Mouse (Mus musculus) spleen, adult 2 months (tissue): ENCODE results near the gene Gm43738. TPM values are rescaled to one million over a fixed set of nuclear protein-coding genes. Genes with fewer than 3 reads are reported as not detected.
A peak's percentile ranks its signal among the peaks of the same experiment; 100 is the strongest.

ENCODE experiments used
- DNase-seq, 2 experiments: peaks; one replicate each; pipeline versions ENCODE4 v3.0.0 to v3.0.0-alpha.2; 2012 to 2021; ENCODE audit warnings: low spot score in 2 of 2, low read depth in 1 of 2
- H3K27ac ChIP-seq: fragments of 200-500 bp; 2 replicates; pipeline ENCODE4 v1.5.1; 2012; ENCODE audit warnings: low read length, inconsistent platforms; ENCODE audit not compliant: insufficient read depth
- H3K27me3 ChIP-seq: fragments of 200-500 bp; 2 replicates; pipeline ENCODE4 v1.6.1; 2012; ENCODE audit warnings: mild to moderate bottlenecking, moderate library complexity, low read length, inconsistent platforms; ENCODE audit not compliant: control insufficient read depth, insufficient read depth
- H3K36me3 ChIP-seq: fragments of 200-500 bp; 2 replicates; pipeline ENCODE4 v1.6.1; 2012; ENCODE audit warnings: mild to moderate bottlenecking, low read length, inconsistent platforms; ENCODE audit not compliant: control insufficient read depth, insufficient read depth
- H3K4me1 ChIP-seq: fragments of 200-500 bp; 2 replicates; pipeline ENCODE4 v1.6.1; 2011; ENCODE audit warnings: inconsistent platforms; ENCODE audit not compliant: control insufficient read depth, insufficient read depth, insufficient read length
- H3K4me3 ChIP-seq: fragments of 200-500 bp; 2 replicates; pipeline ENCODE4 v1.5.1; 2011; ENCODE audit warnings: mild to moderate bottlenecking, inconsistent platforms; ENCODE audit not compliant: insufficient read depth, insufficient read length; ENCODE audit errors: extremely low read depth
- CTCF ChIP-seq: fragments of 200-500 bp; IDR thresholded peaks from 2 replicates; pipeline ENCODE4 v1.5.1; 2011; ENCODE audit warnings: mild to moderate bottlenecking, inconsistent platforms; ENCODE audit not compliant: insufficient read depth, insufficient read length, insufficient replicate concordance; ENCODE audit errors: extremely low read depth
- POLR2A ChIP-seq: fragments of 200-500 bp; IDR thresholded peaks from 2 replicates; pipeline ENCODE4 v1.6.1; 2011; ENCODE audit warnings: low read depth, low read length, inconsistent platforms
- WGBS: fragments of 180-500 bp; shearing (Covaris S2); methylation state at CpG from one replicate; pipeline ENCODE4 v1.1.7; 2018; 5-methylcytosine and 5-hydroxymethylcytosine counted together
- polyA plus RNA-seq: library from polyadenylated mRNA; depleted of rRNA; stranded (reverse); fragments of >200 nt; gene quantifications from 2 replicates; pipeline ENCODE4 v1.2.3, GENCODE M21; 2012

Gm43738 gene
- polyA plus RNA-seq, 1 experiment, result not detected

GRCm38 (mm10) chr3:89103291-89103595 is 2.3 kb upstream of the Gm43738 start:
- H3K36me3 ChIP-seq, result peaks cover 2% of the 10 kb centered on the region; the same call in 1 of the 2 replicates
- H3K27me3 ChIP-seq, result no peaks in the 10 kb centered on the region
- peaks cover 4% of the 10 kb centered on the region; the same call in 1 of the 2 replicates for H3K4me1 ChIP-seq
- DNase-seq, result no peak
- no peak overlapping the region for H3K27ac ChIP-seq
- WGBS, result 64% methylated on average over 4 of the region's 4 CpGs
- TF ChIP-seq CTCF (no peak), POLR2A (no peak)
- H3K4me3 ChIP-seq, result no peak overlapping the region

- Histone ChIP-seq H3K27ac (no peak overlapping the region), H3K36me3 (peaks cover 2% of the 10 kb centered on the region; the same call in 1 of the 2 replicates), H3K4me1 (peaks cover 4% of the 10 kb centered on the region; the same call in 1 of the 2 replicates), H3K27me3 (no peaks in the 10 kb centered on the region), H3K4me3 (no peak overlapping the region)
- WGBS, result 62% methylated on average over 12 of the region's 12 CpGs
- DNase-seq, result no peak
- TF ChIP-seq CTCF (no peak), POLR2A (no peak)
Observed at GRCm38 (mm10) chr3:89102495-89103290, 1.8 kb upstream of the Gm43738 start.

GRCm38 (mm10) chr3:89101812-89102494 is 1.1 kb upstream of the Gm43738 start, which contains the start of gene Fdps:
Fdps (minus strand) TSS chr3:89101959.
- Histone ChIP-seq H3K4me1 (peaks cover 4% of the 10 kb centered on the region; the same call in 1 of the 2 replicates), H3K4me3 (peak within 1 kb of the TSS; percentile 84)
- under 1% methylated on average over 26 of the region's 26 CpGs for WGBS

GRCm38 (mm10) chr3:89101459-89101811 is 536 bp upstream of the Gm43738 start:
- Histone ChIP-seq H3K27ac (0 out of 2 replicates have a peak overlapping the region, but pooled peaks have one; percentile 6), H3K4me1 (peaks cover 4% of the 10 kb centered on the region; the same call in 1 of the 2 replicates), H3K4me3 (peak overlapping the region; percentile 84), H3K36me3 (peaks cover 5% of the 10 kb centered on the region; the same call in 1 of the 2 replicates), H3K27me3 (no peaks in the 10 kb centered on the region)
- DNase-seq, result no peak
- TF ChIP-seq CTCF (no peak), POLR2A (no peak)
- WGBS, result under 1% methylated on average over 19 of the region's 19 CpGs

More at GRCm38 (mm10) chr3:89101812-89102494, 1.1 kb upstream of the Gm43738 start, which contains the start of gene Fdps:
- H3K27ac ChIP-seq, result 0 out of 2 replicates have a peak within 1 kb of the TSS, but pooled peaks have one; percentile 6
- H3K36me3 ChIP-seq, result peaks cover 4% of the 10 kb centered on the region; the same call in 1 of the 2 replicates
- H3K27me3 ChIP-seq, result no peaks in the 10 kb centered on the region
- peak; percentile 95 to 96 for DNase-seq
- TF ChIP-seq POLR2A (no peak), CTCF (peak; percentile 2; the same call in 1 of the 2 replicates)

- peaks cover 7% of the 10 kb centered on the region; the same call in 1 of the 2 replicates for H3K36me3 ChIP-seq
- peaks cover 6% of the 10 kb centered on the region for H3K27me3 ChIP-seq
- WGBS, result 93% methylated on average over 10 of the region's 10 CpGs
- peaks cover 10% of the 10 kb centered on the region for H3K4me1 ChIP-seq
- no peak for TF ChIP-seq CTCF
- TF ChIP-seq POLR2A, result no peak
- H3K27ac ChIP-seq, result no peak overlapping the region
- H3K4me3 ChIP-seq, result no peak overlapping the region
- no peak for DNase-seq
Observed at GRCm38 (mm10) chr3:89094021-89094420, 6.9 kb downstream of the Gm43738 start.

- Histone ChIP-seq H3K27ac (no peak within 1 kb of the TSS), H3K36me3 (peaks cover 5% of the 10 kb centered on the region; the same call in 1 of the 2 replicates), H3K4me1 (peaks cover 17% of the 10 kb centered on the region), H3K27me3 (peaks cover 6% of the 10 kb centered on the region), H3K4me3 (peak within 1 kb of the TSS; percentile 14; the same call in 1 of the 2 replicates)
- WGBS, result 12% methylated on average over 18 of the region's 18 CpGs
- TF ChIP-seq CTCF (no peak), POLR2A (no peak)
- peak in 1 of 2 experiments; percentile 52 for DNase-seq
Observed at GRCm38 (mm10) chr3:89093175-89093574, 7.7 kb downstream of the Gm43738 start, which contains the start of gene Rusc1. Rusc1 (minus strand) TSS chr3:89093311.
